Mouse (Mus musculus): Measurements from ENCODE around the gene Apobec1. TPM values are rescaled to one million over a fixed set of nuclear protein-coding genes. Genes with fewer than 3 reads are reported as not detected.

Gene Apobec1
- total and polyA plus RNA-seq, 3 experiments = 4.5 to 5.8 TPM; not detected in 1

DNA sequence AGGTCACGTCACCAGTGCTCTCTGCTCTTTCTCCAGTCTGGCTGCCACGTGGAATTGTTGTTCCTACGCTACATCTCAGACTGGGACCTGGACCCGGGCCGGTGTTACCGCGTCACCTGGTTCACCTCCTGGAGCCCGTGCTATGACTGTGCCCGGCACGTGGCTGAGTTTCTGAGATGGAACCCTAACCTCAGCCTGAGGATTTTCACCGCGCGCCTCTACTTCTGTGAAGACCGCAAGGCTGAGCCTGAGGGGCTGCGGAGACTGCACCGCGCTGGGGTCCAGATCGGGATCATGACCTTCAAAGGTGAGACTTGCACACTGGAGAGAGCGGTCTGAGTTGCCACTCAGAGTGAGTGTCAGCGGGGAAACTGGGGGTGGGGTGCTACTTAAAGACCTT, 41.2 kb downstream of the Apobec1 start:
- Histone ChIP-seq H3K27ac (ENCODE audit: control insufficient read depth, low read depth, low read length) (no peak overlapping the region), H3K9ac (ENCODE audit: control insufficient read depth, low read depth, low read length, poor library complexity, severe bottlenecking) (no peak overlapping the region), H3K9me3 (replicated peaks; ENCODE audit: insufficient read depth, low read length) (no peaks in the 10 kb centered on the region), H3K4me1 (ENCODE audit: control insufficient read depth in 1 of 2, insufficient read depth in 2 of 2, low read length in 2 of 2) (peaks cover 4 to 9% of the 10 kb centered on the region in 2 experiments; a peak in 3 of 4 replicates), H3K27me3 (ENCODE audit: control insufficient read depth in 1 of 2, insufficient read depth in 2 of 2, low read length in 2 of 2) (no peaks in the 10 kb centered on the region), H3K36me3 (ENCODE audit: control insufficient read depth in 1 of 2, insufficient read depth in 2 of 2, low read length in 2 of 2) (peaks cover 0 to 10% of the 10 kb centered on the region in 2 experiments; a peak in 2 of 4 replicates), H3K4me3 (ENCODE audit: control insufficient read depth in 1 of 2, insufficient read depth in 1 of 2, low read depth in 2 of 2, low read length in 2 of 2) (no peak overlapping the region), H3K79me2 (ENCODE audit: control insufficient read depth, insufficient read depth, low read length, poor library complexity) (no peaks in the 10 kb centered on the region)
- no peak for TF ChIP-seq ZKSCAN1 (IDR thresholded peaks at IDR 0.05; ENCODE audit: low read depth, low read length)
- TF ChIP-seq ELF1 (IDR thresholded peaks at IDR 0.05; ENCODE audit: low read depth, low read length) = no peak
- no peak for DNase-seq (ENCODE audit: low read depth, low spot score)

DNA sequence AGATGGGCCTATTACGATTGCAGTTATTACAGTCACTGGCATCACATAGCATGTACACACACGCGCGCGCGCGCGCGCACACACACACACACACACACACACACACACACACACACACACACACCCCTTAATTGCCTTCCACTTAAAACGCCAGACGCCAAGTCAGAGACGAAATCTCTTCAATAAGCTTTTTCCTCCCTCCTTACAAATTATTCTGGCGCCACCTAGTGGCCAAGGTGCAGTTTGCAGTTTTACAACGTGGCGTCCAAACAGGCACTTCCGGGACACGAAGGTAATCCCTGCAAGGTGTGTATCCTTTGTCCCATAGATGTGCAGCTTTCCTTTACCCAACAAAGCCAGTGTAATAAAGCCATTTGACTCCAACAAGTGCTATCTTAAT, 41.8 kb downstream of the Apobec1 start:
- Histone ChIP-seq H3K9me3 (replicated peaks; ENCODE audit: insufficient read depth, low read length) (no peaks in the 10 kb centered on the region), H3K4me3 (ENCODE audit: control insufficient read depth in 1 of 2, insufficient read depth in 1 of 2, low read depth in 2 of 2, low read length in 2 of 2) (peak overlapping the region; percentile 44 to 52), H3K79me2 (ENCODE audit: control insufficient read depth, insufficient read depth, low read length, poor library complexity) (no peaks in the 10 kb centered on the region), H3K27me3 (ENCODE audit: control insufficient read depth in 1 of 2, insufficient read depth in 2 of 2, low read length in 2 of 2) (peaks cover 0 to 3% of the 10 kb centered on the region in 2 experiments; a peak in 1 of 4 replicates), H3K36me3 (ENCODE audit: control insufficient read depth in 1 of 2, insufficient read depth in 2 of 2, low read length in 2 of 2) (peaks cover 0 to 10% of the 10 kb centered on the region in 2 experiments; a peak in 2 of 4 replicates), H3K27ac (ENCODE audit: control insufficient read depth, low read depth, low read length) (no peak overlapping the region; the same call in 1 of the 2 replicates), H3K4me1 (ENCODE audit: control insufficient read depth in 1 of 2, insufficient read depth in 2 of 2, low read length in 2 of 2) (peaks cover 4 to 9% of the 10 kb centered on the region in 2 experiments; a peak in 3 of 4 replicates), H3K9ac (ENCODE audit: control insufficient read depth, low read depth, low read length, poor library complexity, severe bottlenecking) (peak overlapping the region; percentile 45)
- peak; percentile 91 for DNase-seq (ENCODE audit: low read depth, low spot score)
- TF ChIP-seq NRF1 (IDR thresholded peaks at IDR 0.05; ENCODE audit: insufficient read depth, low read depth, low read length, poor library complexity, severe bottlenecking) = peak; percentile 43; the same call in 1 of the 2 replicates
- no peak for TF ChIP-seq ZNF384 (IDR thresholded peaks at IDR 0.05; ENCODE audit: low read depth, low read length)
- TF ChIP-seq MAZ (IDR thresholded peaks at IDR 0.05; ENCODE audit: low read depth, low read length) = 0 out of 2 replicates have a peak, but pooled peaks have one; percentile 21
- 0 out of 2 replicates have a peak, but pooled peaks have one; percentile 6 for TF ChIP-seq RCOR1 (IDR thresholded peaks at IDR 0.05; ENCODE audit: low read depth, low read length)
- 0 out of 4 replicates have a peak, but pooled peaks of 1 of the 2 experiments have one; percentile 25 for TF ChIP-seq EP300 (IDR thresholded peaks at IDR 0.05; ENCODE audit: low read depth in 1 of 2, low read length in 2 of 2)
- TF ChIP-seq MYC (IDR thresholded peaks at IDR 0.05; ENCODE audit: low read depth, low read length) = peak; percentile 87
- no peak for TF ChIP-seq POLR2AphosphoS5 (IDR thresholded peaks at IDR 0.05; ENCODE audit: borderline replicate concordance, low read depth, low read length)
- peak; percentile 78 to 90 (median 79) for TF ChIP-seq CTCF (IDR thresholded peaks at IDR 0.05 in 2 of 3, conservative IDR thresholded peaks at IDR 0.05 in 1 of 3; ENCODE audit: control insufficient read depth in 1 of 3, insufficient read depth in 1 of 3, low read depth in 2 of 3, low read length in 3 of 3, poor library complexity in 1 of 3, severe bottlenecking in 1 of 3)
- peak; percentile 67 for TF ChIP-seq MXI1 (IDR thresholded peaks at IDR 0.05; ENCODE audit: low read depth, low read length)
- TF ChIP-seq MAX (IDR thresholded peaks at IDR 0.05; ENCODE audit: low read length) = peak; percentile 24
- TF ChIP-seq ELF1 (IDR thresholded peaks at IDR 0.05; ENCODE audit: low read depth, low read length) = peak; percentile 93
- no peak for TF ChIP-seq TAL1 (IDR thresholded peaks at IDR 0.05; ENCODE audit: low read length)
- TF ChIP-seq ZC3H11A (IDR thresholded peaks at IDR 0.05; ENCODE audit: low read depth, low read length) = peak; percentile 37
- 0 out of 2 replicates have a peak, but pooled peaks have one; percentile 1 for TF ChIP-seq ETS1 (IDR thresholded peaks at IDR 0.05; ENCODE audit: low read depth, low read length)
- no peak for TF ChIP-seq TCF12 (IDR thresholded peaks at IDR 0.05; ENCODE audit: low read depth, low read length)
- peak; percentile 62 for TF ChIP-seq SIN3A (IDR thresholded peaks at IDR 0.05; ENCODE audit: low read length)
- no peak for TF ChIP-seq POLR2A (IDR thresholded peaks at IDR 0.05; ENCODE audit: control insufficient read depth in 1 of 2, insufficient read depth in 1 of 2, low read depth in 1 of 2, low read length in 2 of 2, poor library complexity in 1 of 2)
- peak; percentile 40; the same call in 1 of the 2 replicates for TF ChIP-seq HCFC1 (IDR thresholded peaks at IDR 0.05; ENCODE audit: low read depth, low read length)
- TF ChIP-seq SMC3 (IDR thresholded peaks at IDR 0.05; ENCODE audit: low read depth, low read length) = peak; percentile 65
- TF ChIP-seq RAD21 (IDR thresholded peaks at IDR 0.05; ENCODE audit: low read depth, low read length) = peak; percentile 66
- TF ChIP-seq USF2 (IDR thresholded peaks at IDR 0.05; ENCODE audit: borderline replicate concordance in 1 of 2, insufficient read depth in 1 of 2, low read depth in 1 of 2, low read length in 2 of 2) = no peak

Measured in MEL (cell line).